Mouse (Mus musculus) embryonic facial prominence, embryonic 10.5 days (tissue): ENCODE data around the gene Ralgps2. TPM values are rescaled to one million over a fixed set of nuclear protein-coding genes. Genes with fewer than 3 reads are reported as not detected.
A peak's percentile ranks its signal among the peaks of the same experiment; 100 is the strongest.

Source experiments
- DNase-seq: peaks from one replicate; pipeline ENCODE4 v3.0.0-alpha.2; 2017; ENCODE audit warnings: low spot score
- H3K27ac ChIP-seq: fragments of 300-500 bp; sonication (generic); replicated peaks from 2 replicates; pipeline ENCODE4 v1.5.1; 2016; ENCODE audit warnings: mild to moderate bottlenecking
- H3K27me3 ChIP-seq: fragments of 300-500 bp; sonication (generic); replicated peaks from 2 replicates; pipeline ENCODE4 v1.6.1; 2016; ENCODE audit warnings: low read depth, mild to moderate bottlenecking; ENCODE audit not compliant: poor library complexity, severe bottlenecking
- H3K36me3 ChIP-seq: fragments of 300-500 bp; sonication (generic); replicated peaks from 2 replicates; pipeline ENCODE4 v1.6.1; 2016; ENCODE audit warnings: mild to moderate bottlenecking, moderate library complexity
- H3K4me1 ChIP-seq: fragments of 300-500 bp; sonication (generic); 2 replicates; pipeline ENCODE4 v1.6.1; 2016
- H3K4me3 ChIP-seq: fragments of 300-500 bp; sonication (generic); 2 replicates; pipeline ENCODE4 v1.5.1; 2016; ENCODE audit warnings: mild to moderate bottlenecking, moderate library complexity
- H3K9me3 ChIP-seq: fragments of 300-500 bp; sonication (generic); 2 replicates; pipeline ENCODE4 v1.6.1; 2016; ENCODE audit warnings: mild to moderate bottlenecking
- WGBS: fragments of 180-500 bp; shearing (Covaris S2); methylation state at CpG from one replicate; pipeline ENCODE4 v1.1.7; 2016; 5-methylcytosine and 5-hydroxymethylcytosine counted together
- polyA plus RNA-seq: library from polyadenylated mRNA; unstranded; fragments of >200 nt; fragmentation: Nextera tagmentation; extraction: Ambion mirVana; gene quantifications from 2 replicates; pipeline ENCODE4 v1.2.1, GENCODE M21; 2016

Ralgps2 gene
- polyA plus RNA-seq, 1 experiment from 2014 or later: 84.0 TPM

DNA sequence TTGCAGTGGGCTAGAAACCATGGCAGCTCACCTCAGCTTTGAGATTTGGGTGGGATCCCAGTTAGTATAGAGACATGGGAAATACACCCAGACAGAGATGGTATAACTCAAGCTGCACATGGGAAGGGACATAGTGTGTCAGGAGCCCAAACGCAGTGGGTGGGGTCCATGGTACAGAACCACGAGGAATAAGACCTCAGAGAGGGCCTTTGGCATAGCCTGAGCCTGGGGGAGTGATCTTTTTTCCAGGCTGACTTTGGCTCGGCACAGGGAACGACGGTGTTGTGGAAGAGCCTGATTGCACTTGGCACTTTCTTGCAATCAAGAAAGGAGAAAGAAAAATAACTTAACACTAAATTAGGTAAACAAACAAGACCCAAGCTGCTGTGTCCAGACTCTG, 170.3 kb downstream of the Ralgps2 start:
- H3K27me3 ChIP-seq: no peaks in the 10 kb centered on the region; the same call in 1 of the 2 replicates
- no peak overlapping the region for H3K27ac ChIP-seq
- peaks cover 24% of the 10 kb centered on the region for H3K9me3 ChIP-seq
- 78% methylated on average over 5 of the region's 5 CpGs for WGBS
- DNase-seq: no peak
- H3K4me1 ChIP-seq: peaks cover 14% of the 10 kb centered on the region
- H3K4me3 ChIP-seq: no peak overlapping the region
- 0 out of 2 replicates have a peak, but pooled peaks cover 2% of the 10 kb centered on the region for H3K36me3 ChIP-seq

DNA sequence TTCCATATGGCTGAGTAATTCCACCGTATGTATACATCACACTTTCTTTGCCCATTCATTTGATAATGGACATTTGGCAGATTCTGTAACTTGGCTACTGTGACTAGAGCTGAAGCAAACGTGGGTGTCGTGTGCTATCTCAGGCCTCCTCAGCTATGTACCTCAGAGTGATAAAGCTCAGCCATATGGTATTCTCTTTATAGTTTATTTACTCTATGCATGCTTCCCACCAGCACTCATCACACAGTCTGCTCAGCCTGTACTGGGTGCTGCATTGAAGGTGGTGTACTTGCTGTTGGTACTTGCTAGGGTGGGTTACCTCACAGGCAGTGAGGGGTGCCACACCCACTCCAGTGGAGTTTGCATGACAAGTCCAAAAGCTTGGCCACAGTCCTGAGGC, 174.1 kb downstream of the Ralgps2 start:
- Histone ChIP-seq H3K36me3 (0 out of 2 replicates have a peak, but pooled peaks cover 2% of the 10 kb centered on the region), H3K9me3 (peaks cover 24% of the 10 kb centered on the region), H3K27ac (no peak overlapping the region), H3K4me1 (peaks cover 34% of the 10 kb centered on the region), H3K27me3 (no peaks in the 10 kb centered on the region; the same call in 1 of the 2 replicates), H3K4me3 (no peak overlapping the region)
- WGBS: 93% methylated on average over 3 of the region's 3 CpGs
- no peak for DNase-seq

DNA sequence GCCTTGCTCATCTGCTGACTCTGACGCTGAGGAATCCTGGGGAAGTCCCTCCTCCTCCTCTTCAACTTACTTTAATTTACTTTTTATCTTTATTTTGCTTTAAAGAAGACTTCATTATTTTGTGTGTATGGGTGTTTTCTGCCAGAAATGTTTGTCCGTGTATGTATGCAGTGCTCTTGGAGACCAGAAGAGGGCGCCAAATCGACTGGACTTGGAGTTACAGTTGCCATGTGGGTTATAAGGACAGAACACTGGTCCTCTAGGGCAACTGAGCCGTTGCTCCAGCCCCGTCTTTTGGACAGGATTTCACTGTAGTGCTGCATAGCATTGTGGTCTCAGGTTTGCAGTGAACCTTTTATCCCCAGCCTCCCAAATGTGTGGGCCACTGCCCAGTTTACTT, 174.8 kb downstream of the Ralgps2 start:
- H3K9me3 ChIP-seq: peaks cover 24% of the 10 kb centered on the region
- H3K4me1 ChIP-seq: peaks cover 30% of the 10 kb centered on the region
- no peaks in the 10 kb centered on the region for H3K27me3 ChIP-seq
- no peak overlapping the region for H3K4me3 ChIP-seq
- no peak overlapping the region for H3K27ac ChIP-seq
- peak; percentile 8 for DNase-seq
- H3K36me3 ChIP-seq: 0 out of 2 replicates have a peak, but pooled peaks cover 2% of the 10 kb centered on the region
- 69% methylated on average over 6 of the region's 6 CpGs for WGBS

DNA sequence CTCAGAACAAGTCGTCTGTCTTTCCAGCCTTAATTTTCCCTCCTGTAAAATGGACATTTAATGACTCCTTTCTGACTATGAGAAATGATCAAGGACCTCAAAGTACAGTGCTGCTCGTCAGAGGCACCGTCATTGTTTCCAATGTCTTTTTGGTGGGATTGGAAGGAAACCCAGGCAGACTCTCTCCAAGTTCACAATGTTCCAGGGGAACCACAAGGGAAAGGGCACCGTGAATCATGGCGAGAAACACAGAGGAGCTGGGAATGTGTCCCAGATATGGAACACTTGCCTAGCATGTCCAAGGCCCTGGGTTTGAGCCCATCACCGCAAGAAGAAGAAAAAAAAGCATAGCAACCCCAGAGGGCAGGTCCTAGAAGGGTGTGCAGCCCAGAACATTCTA, 176.1 kb downstream of the Ralgps2 start:
- Histone ChIP-seq H3K4me3 (no peak overlapping the region), H3K27me3 (no peaks in the 10 kb centered on the region), H3K9me3 (peaks cover 24% of the 10 kb centered on the region), H3K27ac (0 out of 2 replicates have a peak overlapping the region, but pooled peaks have one; percentile 30), H3K36me3 (0 out of 2 replicates have a peak, but pooled peaks cover 2% of the 10 kb centered on the region), H3K4me1 (peaks cover 31% of the 10 kb centered on the region)
- no peak for DNase-seq
- WGBS: 94% methylated on average over 6 of the region's 6 CpGs

DNA sequence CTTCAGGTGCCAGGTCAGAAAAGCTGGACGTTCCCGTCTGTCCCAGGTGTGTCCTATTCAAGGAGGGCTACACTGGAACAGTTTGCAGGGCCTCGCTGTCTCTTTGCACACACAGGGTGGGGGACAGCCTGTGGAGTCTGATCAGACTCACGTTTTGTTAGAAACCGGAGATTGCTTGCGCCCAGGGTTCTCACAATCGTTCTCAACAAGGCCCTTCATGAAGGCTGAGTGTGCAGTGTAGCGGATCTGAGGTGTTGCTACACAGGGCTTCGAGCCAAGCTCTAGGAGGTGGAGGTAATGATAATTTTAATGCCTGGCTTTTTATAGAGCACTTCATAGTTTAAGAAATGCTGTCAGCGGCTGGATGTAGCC, 178.0 kb downstream of the Ralgps2 start:
- peak overlapping the region; percentile 79 for H3K27ac ChIP-seq
- WGBS: 72% methylated on average over 10 of the region's 10 CpGs
- peaks cover 46% of the 10 kb centered on the region for H3K4me1 ChIP-seq
- H3K4me3 ChIP-seq: no peak overlapping the region
- H3K36me3 ChIP-seq: 0 out of 2 replicates have a peak, but pooled peaks cover 2% of the 10 kb centered on the region
- H3K9me3 ChIP-seq: peaks cover 15% of the 10 kb centered on the region
- DNase-seq: no peak
- no peaks in the 10 kb centered on the region for H3K27me3 ChIP-seq

DNA sequence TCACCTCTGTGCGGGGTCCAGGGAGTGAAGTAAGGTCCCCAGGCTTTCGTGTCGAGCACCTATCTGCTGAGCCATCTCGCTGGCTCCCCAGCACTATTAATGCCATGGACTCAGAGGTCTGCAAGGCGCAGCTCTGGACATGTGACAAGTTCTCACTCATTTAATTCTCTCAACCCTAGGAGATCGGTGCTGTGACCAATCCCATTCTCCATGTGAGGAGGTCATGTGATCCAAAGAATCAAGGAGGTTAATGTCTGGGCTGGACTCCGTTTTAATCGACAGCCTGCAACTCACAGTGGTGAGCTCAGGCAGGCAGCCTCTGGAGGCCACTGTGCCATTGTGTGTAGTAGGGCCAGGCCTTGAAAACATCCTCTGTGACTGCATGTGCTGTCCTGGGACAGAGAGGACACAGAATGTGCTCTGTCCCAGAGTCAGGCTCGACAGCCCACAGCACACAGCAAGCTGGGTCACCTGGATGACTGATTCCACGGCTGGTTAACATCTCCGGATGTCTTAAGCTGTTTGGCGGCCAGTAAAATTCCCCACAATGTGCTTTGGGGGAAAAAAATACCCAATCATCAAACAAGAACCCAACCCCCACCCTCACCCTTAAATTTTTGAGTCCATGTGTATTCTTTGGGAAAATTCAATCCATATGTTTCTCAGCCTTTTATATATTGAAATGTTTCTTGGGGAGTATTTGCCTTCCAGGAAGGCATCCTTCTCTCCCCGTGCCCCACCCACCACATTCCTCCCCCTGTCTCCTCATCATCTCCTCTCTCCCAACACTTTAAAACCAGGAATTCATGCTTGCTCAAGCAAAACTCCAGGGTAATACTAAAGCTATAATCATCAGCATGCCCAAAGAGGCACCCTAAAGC, 178.6 kb downstream of the Ralgps2 start:
- peak; percentile 42 for DNase-seq
- Histone ChIP-seq H3K27ac (peak overlapping the region; percentile 82), H3K36me3 (no peaks in the 10 kb centered on the region), H3K4me1 (peaks cover 46% of the 10 kb centered on the region), H3K9me3 (peaks cover 9% of the 10 kb centered on the region; the same call in 1 of the 2 replicates), H3K4me3 (no peak overlapping the region), H3K27me3 (no peaks in the 10 kb centered on the region)
- 64% methylated on average over 13 of the region's 13 CpGs for WGBS

DNA sequence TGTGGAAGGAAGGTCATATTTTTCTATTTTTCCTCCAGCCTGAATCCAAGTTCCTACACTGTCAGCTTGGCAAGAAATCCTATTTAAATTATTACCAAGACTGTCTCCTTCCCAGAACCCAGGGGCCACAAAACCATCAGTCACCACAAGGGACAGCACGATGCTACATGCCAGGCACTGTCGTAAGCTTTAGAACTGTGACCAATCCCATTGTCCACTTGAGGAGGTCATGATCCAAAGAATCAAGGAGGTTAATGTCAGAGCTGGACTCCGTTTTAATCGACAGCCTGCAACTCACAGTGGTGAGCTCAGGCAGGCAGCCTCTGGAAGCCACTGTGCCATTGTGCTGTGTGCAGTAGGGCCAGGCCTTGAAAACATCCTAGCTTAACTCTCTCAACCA, 181.1 kb downstream of the Ralgps2 start:
- WGBS: 33% methylated on average over 4 of the region's 4 CpGs
- DNase-seq: no peak
- Histone ChIP-seq H3K4me3 (no peak overlapping the region), H3K4me1 (peaks cover 66% of the 10 kb centered on the region), H3K9me3 (no peaks in the 10 kb centered on the region), H3K36me3 (no peaks in the 10 kb centered on the region), H3K27me3 (no peaks in the 10 kb centered on the region; the same call in 1 of the 2 replicates), H3K27ac (no peak overlapping the region; the same call in 1 of the 2 replicates)

DNA sequence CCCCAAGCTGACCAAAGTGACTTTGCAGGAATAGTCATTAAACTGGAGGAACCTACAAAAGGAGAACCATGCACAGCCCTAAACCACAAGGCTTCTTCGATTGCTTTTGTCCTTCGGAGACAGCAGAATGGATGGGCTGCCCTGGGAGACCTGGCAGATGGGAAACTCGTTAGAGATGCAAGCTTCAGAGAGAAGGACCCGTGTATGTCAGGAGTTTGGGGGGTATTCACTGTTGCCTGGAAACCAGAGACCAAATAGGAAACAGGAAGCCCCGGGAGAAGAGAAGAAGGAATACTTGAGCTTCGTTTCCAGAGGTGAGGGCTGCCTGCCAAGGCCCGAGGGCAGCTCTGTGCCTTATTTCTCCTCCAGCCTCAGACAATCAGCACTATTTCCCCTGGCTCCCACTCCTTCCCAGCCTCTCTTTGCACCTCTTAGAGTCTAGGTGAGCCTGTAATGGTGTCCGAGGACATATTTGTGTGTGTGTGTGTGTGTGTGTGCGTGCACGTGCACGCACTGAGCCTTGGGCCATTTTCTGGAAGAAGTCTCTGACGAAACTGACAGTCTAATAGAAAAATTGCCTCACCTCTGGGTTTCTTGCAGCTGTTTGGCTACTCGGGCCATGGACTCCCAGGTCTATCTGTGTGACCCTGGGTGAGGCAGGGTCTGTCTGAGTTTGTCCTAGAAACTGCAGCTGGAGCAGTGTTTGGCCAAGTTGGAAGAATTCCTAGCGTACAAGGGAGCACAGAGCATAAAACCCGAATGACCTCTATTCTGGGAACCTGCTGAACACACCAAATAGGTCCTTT, 184.6 kb downstream of the Ralgps2 start:
- Histone ChIP-seq H3K9me3 (no peaks in the 10 kb centered on the region), H3K4me1 (peaks cover 76% of the 10 kb centered on the region), H3K27ac (peak overlapping the region; percentile 49), H3K27me3 (no peaks in the 10 kb centered on the region; the same call in 1 of the 2 replicates), H3K4me3 (no peak overlapping the region), H3K36me3 (no peaks in the 10 kb centered on the region)
- peak; percentile 39 for DNase-seq
- 53% methylated on average over 15 of the region's 15 CpGs for WGBS

Other genes starting within 250 kb of the Ralgps2 start
- gene Fam20b, start 220.5 kb downstream of the Ralgps2 start, polyA plus RNA-seq: 17.8 and 18.0 TPM in 2 replicates
- gene Angptl1, start 101.1 kb downstream of the Ralgps2 start, polyA plus RNA-seq: 4.3 and 5.6 TPM in 2 replicates
- gene Tex35, start 169.1 kb upstream of the Ralgps2 start, polyA plus RNA-seq: not detected in 2 replicates